Mouse (Mus musculus): ENCODE measurements around the gene C2cd4d.

The C2cd4d gene

DNA sequence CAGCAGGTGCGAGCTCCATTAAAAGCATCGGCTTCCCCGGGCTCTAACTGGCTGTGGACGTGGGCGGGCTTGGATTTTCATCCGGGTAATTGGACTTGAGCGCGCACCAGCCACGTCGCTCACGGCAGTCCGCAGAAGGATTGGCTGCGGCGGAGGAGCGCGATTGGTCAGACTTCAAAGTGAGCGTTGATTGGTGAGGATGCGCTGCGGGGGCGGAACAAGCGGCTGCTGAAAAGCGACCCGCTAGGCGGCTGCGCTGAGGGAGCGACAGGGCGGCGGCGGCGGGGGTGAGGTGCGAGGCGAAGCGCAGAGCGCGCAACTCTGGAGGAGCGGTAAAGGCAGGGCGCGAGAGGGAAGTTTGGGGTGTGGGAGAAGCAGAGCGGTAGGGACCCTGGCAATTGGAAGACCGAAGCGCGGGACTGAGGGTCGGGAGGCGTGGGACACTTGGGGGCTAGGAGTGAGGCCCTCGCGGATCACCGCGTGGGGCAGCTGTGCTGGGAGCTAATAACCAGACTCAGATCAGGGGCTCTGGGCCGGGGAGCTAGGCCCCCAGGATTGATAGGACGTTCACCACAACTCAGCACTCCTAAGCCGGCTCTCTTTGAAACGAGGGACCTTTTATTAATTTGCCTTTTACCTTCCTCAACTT, 50.9 kb downstream of the C2cd4d start, which contains the start of gene Tdrkh:
TSS of gene Tdrkh (plus strand) at position 243 of the 649 bp plus-strand sequence.
- DNase-seq (ENCODE audit: low read depth, low spot score), result peak; percentile 93
